Mouse (Mus musculus) right cerebral cortex, postnatal 10 days (tissue): ENCODE measurements around the gene Rhobtb1.

Experiments
- DNase-seq, 2 experiments: peaks; one replicate each; pipeline ENCODE4 v3.0.0; 2021; ENCODE audit warnings: low spot score in 2 of 2

Gene Rhobtb1

GRCm38 (mm10) chr10:69245906-69246668 lies 94.9 kb downstream of the Rhobtb1 start:
- DNase-seq = no peak

GRCm38 (mm10) chr10:69246762-69247161 lies 95.5 kb downstream of the Rhobtb1 start:
- DNase-seq = no peak

- DNase-seq = no peak
Measured at GRCm38 (mm10) chr10:69247311-69248033, 96.2 kb downstream of the Rhobtb1 start.

- no peak for DNase-seq
Measured at GRCm38 (mm10) chr10:69248261-69249160, 97.3 kb downstream of the Rhobtb1 start.

GRCm38 (mm10) chr10:69251254-69251653 lies 100.0 kb downstream of the Rhobtb1 start:
- DNase-seq = no peak

- DNase-seq = no peak
Measured at GRCm38 (mm10) chr10:69252112-69253074, 101.2 kb downstream of the Rhobtb1 start.

- no peak for DNase-seq
Measured at GRCm38 (mm10) chr10:69253075-69253685, 101.9 kb downstream of the Rhobtb1 start.

GRCm38 (mm10) chr10:69253686-69254080 lies 102.4 kb downstream of the Rhobtb1 start:
- DNase-seq = no peak

- DNase-seq = peak; percentile 57 to 67
Measured at GRCm38 (mm10) chr10:69254390-69254847, 103.2 kb downstream of the Rhobtb1 start.

- DNase-seq = no peak
Measured at GRCm38 (mm10) chr10:69255594-69255993, 104.4 kb downstream of the Rhobtb1 start.

GRCm38 (mm10) chr10:69257592-69258133 lies 106.4 kb downstream of the Rhobtb1 start:
- no peak for DNase-seq

GRCm38 (mm10) chr10:69258588-69258987 lies 107.4 kb downstream of the Rhobtb1 start:
- no peak for DNase-seq

- no peak for DNase-seq
Measured at GRCm38 (mm10) chr10:69259161-69259560, 107.9 kb downstream of the Rhobtb1 start.

- no peak for DNase-seq
Measured at GRCm38 (mm10) chr10:69259929-69260328, 108.7 kb downstream of the Rhobtb1 start.

- DNase-seq = no peak
Measured at GRCm38 (mm10) chr10:69262918-69263822, 111.9 kb downstream of the Rhobtb1 start.

- no peak for DNase-seq
Measured at GRCm38 (mm10) chr10:69263906-69264305, 112.7 kb downstream of the Rhobtb1 start.

- DNase-seq = no peak
Measured at GRCm38 (mm10) chr10:69265421-69265820, 114.2 kb downstream of the Rhobtb1 start.

- no peak for DNase-seq
Measured at GRCm38 (mm10) chr10:69268061-69268643, 116.9 kb downstream of the Rhobtb1 start.

- no peak for DNase-seq
Measured at GRCm38 (mm10) chr10:69271436-69271835, 120.2 kb downstream of the Rhobtb1 start.
